Comparison of ENCODE assay signal across 16 mouse cellular contexts in genomic region chr1:136759164-136759563, GRCm38 (mm10).
"Had no signal": no experiment of that assay in that cellular context is flagged by ENCODE, and none has a peak within 500 bp of the region (broad histone marks: within the 10 kb centered on the region; RNA-seq: fewer than 3 reads in every experiment).

No protein-coding gene starts in this region.

- H3K4me1 ChIP-seq: limb, embryonic 12.5 days; limb, embryonic 15.5 days; lung, embryonic 15.5 days; stomach, embryonic 15.5 days had no signal

- H3K9me3 ChIP-seq: limb, embryonic 15.5 days; lung, embryonic 15.5 days; stomach, embryonic 15.5 days had no signal

- H3K27me3 ChIP-seq: limb, embryonic 12.5 days; limb, embryonic 15.5 days; lung, embryonic 15.5 days; stomach, embryonic 15.5 days had no signal

- DNase-seq: kidney, adult 9 months; kidney, postnatal 14 days; kidney, postnatal 4 days; left cerebral cortex, postnatal 4 days; liver, postnatal 0 days; lung, postnatal 36 days; midbrain, embryonic 14.5 days; right cerebral cortex, postnatal 25 days; spleen, adult 18-20 months; thymus, adult 2 months; thymus, postnatal 14 days; thymus, postnatal 4 days had no signal

- H3K4me3 ChIP-seq: limb, embryonic 12.5 days; limb, embryonic 15.5 days; lung, embryonic 15.5 days; stomach, embryonic 15.5 days had no signal

- H3K36me3 ChIP-seq: limb, embryonic 12.5 days; limb, embryonic 15.5 days; lung, embryonic 15.5 days; stomach, embryonic 15.5 days had no signal
